Mouse (Mus musculus): ENCODE data around the gene Olfr1143. TPM values are rescaled to one million over a fixed set of nuclear protein-coding genes. Genes with fewer than 3 reads are reported as not detected.

The Olfr1143 gene
- not detected in 2 replicates for polyA plus RNA-seq (2012; rRNA removed)

DNA sequence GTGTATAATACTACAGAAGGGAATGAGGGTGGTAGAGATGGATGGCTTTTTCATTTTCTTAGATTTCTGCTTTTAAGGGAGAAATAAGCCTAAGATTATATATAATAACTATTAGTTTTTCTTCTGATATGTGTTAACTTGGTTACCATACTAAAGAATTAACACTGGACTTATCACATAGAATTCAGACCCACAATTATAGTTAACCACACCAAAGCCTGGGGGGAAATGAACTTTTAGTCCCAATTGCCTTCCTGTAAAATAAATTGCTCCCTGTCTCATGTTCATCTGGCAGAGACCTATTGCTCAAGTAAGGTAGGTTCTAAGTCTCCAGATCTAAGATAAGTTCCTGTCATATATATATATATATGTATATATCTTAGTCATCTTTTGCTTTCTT is at the start of gene Olfr1143:
TSS of gene Olfr1143 (plus strand) at position 301 of the 400 bp plus-strand sequence.

DNA sequence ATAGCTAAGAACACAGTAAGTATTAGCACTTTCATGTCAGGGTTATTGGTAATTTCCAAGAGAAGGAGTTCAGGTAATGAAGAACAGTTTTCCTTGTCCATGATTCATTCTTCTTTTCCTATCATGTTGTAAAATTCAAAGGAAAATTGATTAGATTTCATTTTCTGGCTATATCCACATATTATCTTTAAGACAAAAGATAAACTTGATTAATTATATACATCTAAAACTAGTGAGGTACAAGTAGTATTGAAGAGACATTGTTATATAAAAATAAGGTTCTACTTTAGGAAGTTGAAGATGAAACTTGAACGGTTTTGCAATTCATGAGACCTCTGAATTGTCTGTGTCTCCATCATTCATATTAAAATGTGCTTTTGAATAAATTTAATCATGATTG is 46.5 kb upstream of the Olfr1143 start, which contains the start of gene Olfr1141:
TSS of gene Olfr1141 (minus strand) at position 101 of the 400 bp plus-strand sequence.

DNA sequence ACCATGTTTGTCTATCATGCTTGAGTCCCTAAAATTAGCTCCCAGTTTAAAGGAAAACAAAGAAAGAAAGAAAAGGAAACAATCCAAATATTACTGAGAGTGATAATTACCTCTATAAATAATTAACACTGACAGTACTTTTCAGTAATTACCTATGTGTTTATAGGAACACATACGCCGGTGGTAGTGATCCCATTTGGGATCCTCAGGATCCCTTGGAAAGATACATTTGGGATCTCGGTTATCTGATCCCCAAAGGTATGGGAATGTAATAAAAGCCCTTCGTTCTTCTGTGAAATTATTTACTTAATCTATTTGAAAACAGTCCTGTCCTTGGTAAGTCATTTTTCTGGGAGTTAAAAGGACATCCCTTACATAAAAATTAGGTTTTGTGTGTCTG is 21.2 kb upstream of the Olfr1143 start, which contains the start of gene Olfr152:
TSS of gene Olfr152 (plus strand) at position 301 of the 400 bp plus-strand sequence.

DNA sequence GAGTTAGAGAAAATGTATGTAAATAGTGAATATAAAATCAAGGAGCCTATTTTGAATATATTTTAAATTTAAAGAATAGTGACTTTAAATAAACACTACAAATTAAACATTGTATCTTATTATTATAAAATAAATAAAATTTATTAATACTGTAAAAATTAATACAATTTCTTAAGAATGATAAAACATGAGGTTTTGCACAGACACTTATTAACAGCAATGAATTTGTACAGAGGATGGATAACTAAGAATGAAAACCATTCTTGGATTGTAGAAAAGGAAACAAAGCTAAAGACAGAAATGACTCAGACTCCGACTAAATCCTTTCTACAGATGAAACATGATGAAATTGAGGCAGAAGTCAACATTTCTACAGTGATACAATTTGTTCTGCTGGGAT is 9.1 kb downstream of the Olfr1143 start, which contains the start of gene Olfr1145:
TSS of gene Olfr1145 (plus strand) at position 301 of the 400 bp plus-strand sequence.

DNA sequence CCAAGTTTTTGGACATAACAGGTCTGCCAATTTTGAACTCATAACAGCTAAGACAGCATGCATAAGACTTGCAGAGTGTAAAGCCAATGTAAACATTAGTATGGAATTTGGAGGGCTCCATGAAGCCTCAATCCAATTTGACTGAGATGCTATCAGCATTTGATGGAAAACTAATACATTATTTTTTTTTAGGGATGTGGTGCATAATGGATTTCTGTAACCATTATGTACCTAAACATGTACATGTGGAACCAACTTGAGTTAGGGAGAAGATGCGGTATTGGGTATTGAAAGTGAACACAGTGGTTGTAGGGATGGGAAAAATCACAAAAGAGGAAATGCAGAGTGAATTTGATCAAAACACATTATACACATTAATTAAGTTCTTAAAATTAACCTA is 29.8 kb downstream of the Olfr1143 start, which contains the start of gene Olfr1148:
TSS of gene Olfr1148 (plus strand) at position 301 of the 400 bp plus-strand sequence.

DNA sequence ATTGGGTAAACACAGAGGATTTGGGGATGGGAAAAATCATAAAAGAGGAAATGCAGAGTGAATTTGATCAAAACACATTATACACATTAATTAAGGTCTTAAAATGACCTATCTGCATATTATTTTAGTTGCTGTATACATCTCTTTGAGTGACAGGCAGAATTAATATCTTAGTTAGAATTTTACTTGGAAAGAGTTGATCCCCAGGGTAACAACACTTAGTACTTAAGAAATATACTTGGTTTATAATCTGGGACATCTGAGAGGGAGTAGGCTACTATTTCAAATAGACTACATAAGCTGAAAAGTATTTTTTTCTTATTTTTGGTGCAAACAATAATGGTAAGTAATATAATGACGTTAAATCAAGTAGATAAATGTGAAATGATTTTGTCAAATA is 43.3 kb downstream of the Olfr1143 start, which contains the start of gene Olfr1150-ps1:
TSS of gene Olfr1150-ps1 (plus strand) at position 301 of the 400 bp plus-strand sequence.

Other genes starting within 250 kb of the Olfr1143 start
- not detected in 2 replicates for gene Olfr1129, start 226.7 kb upstream of the Olfr1143 start, polyA plus RNA-seq (2012; rRNA removed)
- not detected in 2 replicates for gene Olfr1130, start 194.4 kb upstream of the Olfr1143 start, polyA plus RNA-seq (2012; rRNA removed)
- gene Olfr1131, start 173.5 kb upstream of the Olfr1143 start, polyA plus RNA-seq (2012; rRNA removed), result not detected in 2 replicates
- gene Olfr1132, start 163.1 kb upstream of the Olfr1143 start, polyA plus RNA-seq (2012; rRNA removed), result not detected in 2 replicates
- gene Olfr1133, start 153.2 kb upstream of the Olfr1143 start, polyA plus RNA-seq (2012; rRNA removed), result not detected in 2 replicates
- gene Olfr1134, start 142.1 kb upstream of the Olfr1143 start, polyA plus RNA-seq (2012; rRNA removed), result not detected in 2 replicates
- gene Olfr1135, start 126.9 kb upstream of the Olfr1143 start, polyA plus RNA-seq (2012; rRNA removed), result not detected in 2 replicates
- gene Olfr1136, start 106.6 kb upstream of the Olfr1143 start, polyA plus RNA-seq (2012; rRNA removed), result not detected in 2 replicates
- gene Olfr1137, start 87.4 kb upstream of the Olfr1143 start, polyA plus RNA-seq (2012; rRNA removed), result not detected in 2 replicates
- not detected in 2 replicates for gene Olfr1138, start 60.6 kb upstream of the Olfr1143 start, polyA plus RNA-seq (2012; rRNA removed)
- not detected in 2 replicates for gene Olfr1140, start 56.8 kb upstream of the Olfr1143 start, polyA plus RNA-seq (2012; rRNA removed)
- not detected in 2 replicates for gene Olfr1141, start 46.6 kb upstream of the Olfr1143 start, polyA plus RNA-seq (2012; rRNA removed)
- gene Olfr152, start 21.1 kb upstream of the Olfr1143 start, polyA plus RNA-seq (2012; rRNA removed), result not detected in 2 replicates
- gene Olfr1145, start 9.2 kb downstream of the Olfr1143 start, polyA plus RNA-seq (2012; rRNA removed), result not detected in 2 replicates
- not detected in 2 replicates for gene Olfr1148, start 29.9 kb downstream of the Olfr1143 start, polyA plus RNA-seq (2012; rRNA removed)
- not detected in 2 replicates for gene Olfr1150-ps1, start 43.4 kb downstream of the Olfr1143 start, polyA plus RNA-seq (2012; rRNA removed)
- gene Olfr1151, start 55.3 kb downstream of the Olfr1143 start, polyA plus RNA-seq (2012; rRNA removed), result not detected in 2 replicates
- gene Olfr1152, start 65.9 kb downstream of the Olfr1143 start, polyA plus RNA-seq (2012; rRNA removed), result not detected in 2 replicates
- not detected in 2 replicates for gene Olfr1153, start 94.4 kb downstream of the Olfr1143 start, polyA plus RNA-seq (2012; rRNA removed)
- not detected in 2 replicates for gene Olfr1154, start 104.6 kb downstream of the Olfr1143 start, polyA plus RNA-seq (2012; rRNA removed)
- gene Olfr1155, start 144.5 kb downstream of the Olfr1143 start, polyA plus RNA-seq (2012; rRNA removed), result not detected in 2 replicates
- not detected in 2 replicates for gene Olfr1156, start 152.5 kb downstream of the Olfr1143 start, polyA plus RNA-seq (2012; rRNA removed)
- not detected in 2 replicates for gene Olfr1157, start 167.7 kb downstream of the Olfr1143 start, polyA plus RNA-seq (2012; rRNA removed)
- gene Olfr74, start 174.1 kb downstream of the Olfr1143 start, polyA plus RNA-seq (2012; rRNA removed), result not detected in 2 replicates
- not detected in 2 replicates for gene Olfr1158, start 189.5 kb downstream of the Olfr1143 start, polyA plus RNA-seq (2012; rRNA removed)
- not detected in 2 replicates for gene Olfr1160, start 207.7 kb downstream of the Olfr1143 start, polyA plus RNA-seq (2012; rRNA removed)
- gene Olfr1161, start 222.2 kb downstream of the Olfr1143 start, polyA plus RNA-seq (2012; rRNA removed), result not detected in 2 replicates
- not detected in 2 replicates for gene Olfr73, start 237.1 kb downstream of the Olfr1143 start, polyA plus RNA-seq (2012; rRNA removed)